Mouse (Mus musculus): ENCODE results near the gene Nckap1l. TPM values are rescaled to one million over a fixed set of nuclear protein-coding genes. Genes with fewer than 3 reads are reported as not detected.
A peak's percentile ranks its signal among the peaks of the same experiment; 100 is the strongest.
"Not testable (repeated sequence)": the region's sequence is repeated elsewhere in the genome, so short reads cannot be mapped to it uniquely, and the experiment has no call there.

The Nckap1l gene
- total RNA-seq (2012; rRNA removed): 6.6 and 11.0 TPM in 2 replicates

DNA sequence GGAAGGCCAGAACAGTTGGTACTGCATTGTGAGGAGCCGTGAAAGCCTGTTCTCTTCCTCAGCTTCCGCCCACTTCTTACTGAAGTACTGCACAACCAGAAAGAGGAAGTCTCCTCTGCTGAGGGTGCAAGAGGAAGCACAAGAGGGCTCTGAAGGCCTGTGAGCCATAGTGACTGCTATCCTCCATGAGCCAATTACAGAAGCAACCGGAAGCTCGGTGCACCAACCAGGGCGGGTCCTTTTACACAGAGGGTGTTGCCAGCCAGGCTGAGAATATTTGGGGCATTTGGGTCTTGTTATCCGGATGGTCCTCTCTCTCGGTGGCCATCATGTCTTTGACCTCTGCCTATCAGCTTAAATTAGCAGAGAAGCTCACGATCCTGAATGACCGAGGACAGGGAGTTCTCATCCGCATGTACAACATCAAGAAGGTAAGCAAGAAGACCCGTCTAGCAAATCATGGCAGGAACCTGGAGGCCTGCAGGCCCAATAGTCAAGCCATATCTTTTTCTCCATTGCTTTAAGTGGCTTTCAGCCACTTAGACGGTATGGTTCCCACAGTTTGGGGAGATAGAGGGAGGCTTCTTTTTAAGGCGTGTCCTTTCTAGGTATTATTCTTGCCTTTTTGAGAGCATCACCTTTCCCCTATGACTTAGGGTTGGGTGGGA lies at the start of gene Nckap1l:
Nckap1l (plus strand) TSS at position 244 of the 668 bp plus-strand sequence.
- Histone ChIP-seq H3K4me1 (ENCODE audit: control insufficient read depth in 2 of 2, insufficient read depth in 2 of 2, low read length in 2 of 2, poor library complexity in 1 of 2) (no peaks in the 10 kb centered on the region), H3K27ac (ENCODE audit: insufficient read depth, low read depth, low read length, poor library complexity, severe bottlenecking) (no peak within 1 kb of the TSS), H3K9me3 (ENCODE audit: control insufficient read depth, insufficient read depth, low read depth, low read length) (no peaks in the 10 kb centered on the region), H3K4me3 (ENCODE audit: insufficient read depth in 1 of 2, low read depth in 1 of 2, low read length in 2 of 2, poor library complexity in 1 of 2, severe bottlenecking in 1 of 2) (no peak within 1 kb of the TSS), H3K36me3 (ENCODE audit: control insufficient read depth, insufficient read depth, low read length, poor library complexity, severe bottlenecking) (no peaks in the 10 kb centered on the region), H3K9ac (ENCODE audit: insufficient read depth, low read depth, low read length, poor library complexity, severe bottlenecking) (no peak within 1 kb of the TSS)
- no peak for DNase-seq (ENCODE audit: low read depth, low spot score)
- in situ Hi-C loops (cut with MboI; ENCODE audit: low sequenced_read_pairs in 2 of 2, unreplicated experiment in 2 of 2): no loop called here
- no peak for TF ChIP-seq HCFC1 (IDR thresholded peaks at IDR 0.05; ENCODE audit: borderline replicate concordance, insufficient read depth, low read length)
- TF ChIP-seq MAFK (IDR thresholded peaks at IDR 0.05; ENCODE audit: insufficient read depth, low read depth, low read length): no peak
- TF ChIP-seq ZC3H11A (IDR thresholded peaks at IDR 0.05; ENCODE audit: borderline replicate concordance, low read depth, low read length): no peak
- no peak for TF ChIP-seq CHD2 (IDR thresholded peaks at IDR 0.05; ENCODE audit: low read depth, low read length)
- TF ChIP-seq ZNF384 (IDR thresholded peaks at IDR 0.05; ENCODE audit: low read depth, low read length): no peak

DNA sequence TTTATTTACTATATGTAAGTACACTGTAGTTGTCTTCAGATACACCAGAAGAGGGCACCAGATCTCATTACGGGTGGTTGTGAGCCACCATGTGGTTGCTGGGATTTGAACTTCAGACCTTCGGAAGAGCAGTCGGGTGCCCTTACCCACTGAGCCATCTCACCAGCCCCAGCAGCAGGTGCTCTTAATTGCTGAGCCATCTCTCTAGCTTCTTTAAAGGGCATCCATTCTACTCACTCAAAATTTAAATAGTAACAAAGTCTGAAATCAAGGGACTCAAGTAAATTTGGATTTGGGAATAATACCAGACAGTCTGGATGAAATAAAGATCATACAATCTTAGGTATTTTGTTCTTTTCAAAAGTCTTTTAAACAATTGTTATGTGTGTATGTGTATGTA lies 48.0 kb upstream of the Nckap1l start:
- H3K4me3 ChIP-seq (ENCODE audit: insufficient read depth in 1 of 2, low read depth in 1 of 2, low read length in 2 of 2, poor library complexity in 1 of 2, severe bottlenecking in 1 of 2); in situ Hi-C loops (cut with MboI; ENCODE audit: low sequenced_read_pairs in 2 of 2, unreplicated experiment in 2 of 2); H3K36me3 ChIP-seq (ENCODE audit: control insufficient read depth, insufficient read depth, low read length, poor library complexity, severe bottlenecking); H3K9me3 ChIP-seq (ENCODE audit: control insufficient read depth, insufficient read depth, low read depth, low read length); H3K4me1 ChIP-seq (ENCODE audit: control insufficient read depth in 2 of 2, insufficient read depth in 2 of 2, low read length in 2 of 2, poor library complexity in 1 of 2); H3K27ac ChIP-seq (ENCODE audit: insufficient read depth, low read depth, low read length, poor library complexity, severe bottlenecking); H3K9ac ChIP-seq (ENCODE audit: insufficient read depth, low read depth, low read length, poor library complexity, severe bottlenecking); DNase-seq (ENCODE audit: low read depth, low spot score): not testable (repeated sequence)

DNA sequence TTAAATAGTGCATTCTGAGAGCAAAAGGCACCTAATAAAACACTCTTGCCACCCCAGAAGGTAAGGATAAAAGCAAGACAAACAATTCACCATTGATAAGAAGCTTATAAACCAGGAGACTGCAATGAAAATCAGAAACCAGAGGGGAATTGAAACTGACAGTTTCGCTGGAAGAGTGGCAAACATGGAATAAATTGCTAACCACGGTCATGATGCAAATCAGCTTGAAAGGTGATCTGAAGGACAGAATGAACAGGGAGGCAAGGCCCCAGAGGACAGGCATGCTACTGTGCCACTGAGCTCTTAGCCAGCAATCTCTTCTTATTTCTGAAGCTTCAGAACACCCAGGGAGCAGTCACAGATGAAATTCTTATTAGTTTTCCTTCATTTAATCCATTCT lies 26.6 kb upstream of the Nckap1l start:
- H3K4me1 ChIP-seq (ENCODE audit: control insufficient read depth in 2 of 2, insufficient read depth in 2 of 2, low read length in 2 of 2, poor library complexity in 1 of 2): peaks cover 0 to 4% of the 10 kb centered on the region in 2 experiments; a peak in 1 of 4 replicates
- no peak overlapping the region for H3K9ac ChIP-seq (ENCODE audit: insufficient read depth, low read depth, low read length, poor library complexity, severe bottlenecking)
- TF ChIP-seq CHD2 (IDR thresholded peaks at IDR 0.05; ENCODE audit: low read depth, low read length) (no peak), MAFK (IDR thresholded peaks at IDR 0.05; ENCODE audit: insufficient read depth, low read depth, low read length) (no peak), ZNF384 (IDR thresholded peaks at IDR 0.05; ENCODE audit: low read depth, low read length) (no peak), HCFC1 (IDR thresholded peaks at IDR 0.05; ENCODE audit: borderline replicate concordance, insufficient read depth, low read length) (no peak), ZC3H11A (IDR thresholded peaks at IDR 0.05; ENCODE audit: borderline replicate concordance, low read depth, low read length) (no peak)
- in situ Hi-C loops (cut with MboI; ENCODE audit: low sequenced_read_pairs in 2 of 2, unreplicated experiment in 2 of 2): no loop called here
- H3K9me3 ChIP-seq (ENCODE audit: control insufficient read depth, insufficient read depth, low read depth, low read length): no peaks in the 10 kb centered on the region
- no peaks in the 10 kb centered on the region for H3K36me3 ChIP-seq (ENCODE audit: control insufficient read depth, insufficient read depth, low read length, poor library complexity, severe bottlenecking)
- no peak overlapping the region for H3K4me3 ChIP-seq (ENCODE audit: insufficient read depth in 1 of 2, low read depth in 1 of 2, low read length in 2 of 2, poor library complexity in 1 of 2, severe bottlenecking in 1 of 2)
- H3K27ac ChIP-seq (ENCODE audit: insufficient read depth, low read depth, low read length, poor library complexity, severe bottlenecking): no peak overlapping the region
- DNase-seq (ENCODE audit: low read depth, low spot score): no peak

DNA sequence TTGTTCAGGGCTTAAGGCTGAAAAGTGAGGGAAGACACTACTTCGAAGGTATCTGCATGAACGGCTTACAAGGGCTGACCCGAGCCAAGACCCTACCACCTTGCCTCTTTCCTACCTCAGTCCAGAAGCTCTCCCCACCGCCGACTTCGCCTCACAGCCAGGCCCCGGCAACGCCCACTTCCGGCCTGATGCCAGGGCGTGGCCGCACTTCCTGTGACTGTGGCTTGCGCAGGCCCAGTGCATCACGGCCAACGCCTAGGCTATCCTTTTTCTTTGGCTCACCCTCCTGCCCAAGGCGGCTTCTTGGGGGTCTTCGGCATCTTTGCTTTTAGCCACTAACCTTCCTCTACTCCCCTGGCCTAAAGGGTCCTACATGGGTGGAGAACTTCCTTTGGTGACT lies 23.4 kb upstream of the Nckap1l start, which contains the start of gene Gtsf1:
Gtsf1 (minus strand) TSS at position 230 of the 400 bp plus-strand sequence.
- no peak for DNase-seq (ENCODE audit: low read depth, low spot score)
- Histone ChIP-seq H3K9me3 (ENCODE audit: control insufficient read depth, insufficient read depth, low read depth, low read length) (no peaks in the 10 kb centered on the region), H3K36me3 (ENCODE audit: control insufficient read depth, insufficient read depth, low read length, poor library complexity, severe bottlenecking) (no peaks in the 10 kb centered on the region), H3K9ac (ENCODE audit: insufficient read depth, low read depth, low read length, poor library complexity, severe bottlenecking) (no peak within 1 kb of the TSS), H3K4me3 (ENCODE audit: insufficient read depth in 1 of 2, low read depth in 1 of 2, low read length in 2 of 2, poor library complexity in 1 of 2, severe bottlenecking in 1 of 2) (peak within 1 kb of the TSS in 1 of 2 experiments; percentile 6; a peak in 1 of 4 replicates), H3K4me1 (ENCODE audit: control insufficient read depth in 2 of 2, insufficient read depth in 2 of 2, low read length in 2 of 2, poor library complexity in 1 of 2) (peaks cover 0 to 4% of the 10 kb centered on the region in 2 experiments; a peak in 1 of 4 replicates), H3K27ac (ENCODE audit: insufficient read depth, low read depth, low read length, poor library complexity, severe bottlenecking) (no peak within 1 kb of the TSS; the same call in 1 of the 2 replicates)
- in situ Hi-C loops (cut with MboI; ENCODE audit: low sequenced_read_pairs in 2 of 2, unreplicated experiment in 2 of 2): no loop called here
- TF ChIP-seq ZC3H11A (IDR thresholded peaks at IDR 0.05; ENCODE audit: borderline replicate concordance, low read depth, low read length) (no peak), CHD2 (IDR thresholded peaks at IDR 0.05; ENCODE audit: low read depth, low read length) (no peak), MAFK (IDR thresholded peaks at IDR 0.05; ENCODE audit: insufficient read depth, low read depth, low read length) (no peak), ZNF384 (IDR thresholded peaks at IDR 0.05; ENCODE audit: low read depth, low read length) (no peak), HCFC1 (IDR thresholded peaks at IDR 0.05; ENCODE audit: borderline replicate concordance, insufficient read depth, low read length) (no peak)

DNA sequence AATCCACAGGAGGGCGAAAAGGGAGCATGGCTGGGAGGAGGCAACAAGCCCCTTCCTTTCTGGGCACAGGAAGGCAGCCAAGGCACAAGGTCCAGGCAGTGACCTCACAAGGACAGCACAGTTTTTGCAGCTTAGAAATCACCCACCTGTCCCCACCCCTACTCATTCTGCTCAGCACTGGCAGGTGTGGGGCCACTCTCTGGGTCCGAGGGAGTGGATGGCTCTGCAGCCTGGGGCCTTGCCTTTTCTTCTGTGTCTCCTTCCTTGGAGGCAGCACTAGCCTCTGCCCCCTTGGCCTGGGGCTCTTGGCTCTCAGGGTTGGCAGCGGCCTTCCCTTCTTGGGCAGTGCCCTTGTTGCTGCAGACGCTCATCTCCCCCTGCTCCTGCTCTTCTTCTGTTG lies 7.6 kb upstream of the Nckap1l start:
- DNase-seq (ENCODE audit: low read depth, low spot score); H3K9me3 ChIP-seq (ENCODE audit: control insufficient read depth, insufficient read depth, low read depth, low read length); in situ Hi-C loops (cut with MboI; ENCODE audit: low sequenced_read_pairs in 2 of 2, unreplicated experiment in 2 of 2); H3K4me3 ChIP-seq (ENCODE audit: insufficient read depth in 1 of 2, low read depth in 1 of 2, low read length in 2 of 2, poor library complexity in 1 of 2, severe bottlenecking in 1 of 2); H3K4me1 ChIP-seq (ENCODE audit: control insufficient read depth in 2 of 2, insufficient read depth in 2 of 2, low read length in 2 of 2, poor library complexity in 1 of 2); H3K27ac ChIP-seq (ENCODE audit: insufficient read depth, low read depth, low read length, poor library complexity, severe bottlenecking); H3K36me3 ChIP-seq (ENCODE audit: control insufficient read depth, insufficient read depth, low read length, poor library complexity, severe bottlenecking); H3K9ac ChIP-seq (ENCODE audit: insufficient read depth, low read depth, low read length, poor library complexity, severe bottlenecking): not testable (repeated sequence)
